Mouse (Mus musculus) neural tube, embryonic 11.5 days (tissue): Measurements from ENCODE around the gene Cnpy2. TPM values are rescaled to one million over a fixed set of nuclear protein-coding genes. Genes with fewer than 3 reads are reported as not detected.
"Not testable (repeated sequence)": the region's sequence is repeated elsewhere in the genome, so short reads cannot be mapped to it uniquely, and the experiment has no call there.

Source experiments
- ATAC-seq: fragments of 200-750 bp; cut with Nextera tagmentation; 2 replicates; pipeline ENCODE4 v1.8.0; 2017; ENCODE audit warnings: moderate number of reproducible peaks, mild to moderate bottlenecking, moderate TSS enrichment, moderate library complexity; ENCODE audit not compliant: insufficient read depth, low FRiP score, low TSS enrichment
- DNase-seq: peaks from one replicate; pipeline ENCODE4 v3.0.0-alpha.2; 2015; ENCODE audit warnings: low spot score
- H3K27ac ChIP-seq: fragments of 300-500 bp; sonication (generic); 2 replicates; pipeline ENCODE4 v1.5.1; 2014; ENCODE audit warnings: low read depth, mild to moderate bottlenecking, low read length
- H3K27me3 ChIP-seq: fragments of 300-500 bp; sonication (generic); 2 replicates; pipeline ENCODE4 v1.6.1; 2014; ENCODE audit warnings: mild to moderate bottlenecking, low read length, mixed read lengths; ENCODE audit not compliant: control insufficient read depth, insufficient read depth
- H3K36me3 ChIP-seq: fragments of 300-500 bp; sonication (generic); 2 replicates; pipeline ENCODE4 v1.6.1; 2014; ENCODE audit warnings: mild to moderate bottlenecking, low read length, moderate library complexity, mixed read lengths; ENCODE audit not compliant: control insufficient read depth, insufficient read depth
- H3K4me1 ChIP-seq: fragments of 300-500 bp; sonication (generic); 2 replicates; pipeline ENCODE4 v1.6.1; 2014; ENCODE audit warnings: low read length, mixed read lengths; ENCODE audit not compliant: control insufficient read depth, insufficient read depth
- H3K4me2 ChIP-seq: fragments of 300-500 bp; sonication (generic); 2 replicates; pipeline ENCODE4 v1.6.1; 2014; ENCODE audit warnings: low read depth, mild to moderate bottlenecking, moderate library complexity
- H3K4me3 ChIP-seq: fragments of 300-500 bp; sonication (generic); 2 replicates; pipeline ENCODE4 v1.5.1; 2014; ENCODE audit warnings: low read depth, low read length
- H3K9ac ChIP-seq: fragments of 300-500 bp; sonication (generic); 2 replicates; pipeline ENCODE4 v1.6.1; 2014; ENCODE audit warnings: mild to moderate bottlenecking, low read length
- H3K9me3 ChIP-seq: fragments of 300-500 bp; sonication (generic); 2 replicates; pipeline ENCODE4 v1.6.1; 2016; ENCODE audit warnings: low read length; ENCODE audit not compliant: control insufficient read depth
- WGBS: fragments of 180-500 bp; shearing (Covaris S2); extraction: QIAGEN DNeasy Blood & Tissue Kit; methylation state at CpG from one replicate; pipeline ENCODE4 v1.1.7; 2014; 5-methylcytosine and 5-hydroxymethylcytosine counted together
- polyA plus RNA-seq: library from polyadenylated mRNA; unstranded; fragments of >200 nt; fragmentation: Nextera tagmentation; extraction: Ambion mirVana; gene quantifications from 2 replicates; pipeline ENCODE4 v1.2.1, GENCODE M21; 2014

Cnpy2 gene
- polyA plus RNA-seq, 1 experiment from 2014 or later, result 248 TPM

- not testable (repeated sequence) for H3K4me1 ChIP-seq, H3K9ac ChIP-seq, DNase-seq, ATAC-seq, H3K27ac ChIP-seq, H3K4me2 ChIP-seq, H3K27me3 ChIP-seq, H3K9me3 ChIP-seq, H3K36me3 ChIP-seq, H3K4me3 ChIP-seq
- WGBS, result 82% methylated on average over 6 of the region's 6 CpGs
Observed at GRCm38 (mm10) chr10:128332358-128333249, 10.3 kb downstream of the Cnpy2 start.

GRCm38 (mm10) chr10:128335582-128335981, 13.3 kb downstream of the Cnpy2 start:
- Histone ChIP-seq H3K4me3 (no peak overlapping the region), H3K9me3 (no peaks in the 10 kb centered on the region), H3K27ac (no peak overlapping the region), H3K4me2 (no peak overlapping the region), H3K27me3 (no peaks in the 10 kb centered on the region), H3K4me1 (peaks cover 9% of the 10 kb centered on the region), H3K36me3 (no peaks in the 10 kb centered on the region), H3K9ac (no peak overlapping the region)
- ATAC-seq, result no peak
- WGBS, result 4% methylated on average over 4 of the region's 4 CpGs
- DNase-seq, result peak; percentile 73

GRCm38 (mm10) chr10:128336195-128336594, 13.9 kb downstream of the Cnpy2 start:
- Histone ChIP-seq H3K4me2 (no peak overlapping the region), H3K9me3 (no peaks in the 10 kb centered on the region), H3K27ac (no peak overlapping the region), H3K27me3 (no peaks in the 10 kb centered on the region), H3K4me3 (no peak overlapping the region), H3K9ac (no peak overlapping the region), H3K4me1 (peaks cover 9% of the 10 kb centered on the region), H3K36me3 (no peaks in the 10 kb centered on the region)
- DNase-seq, result no peak
- no peak for ATAC-seq
- 95% methylated on average over 3 of the region's 3 CpGs for WGBS

GRCm38 (mm10) chr10:128336597-128336996, 14.3 kb downstream of the Cnpy2 start:
- 91% methylated on average over 3 of the region's 3 CpGs for WGBS
- no peak overlapping the region for H3K9ac ChIP-seq
- peak overlapping the region; percentile 51; the same call in 1 of the 2 replicates for H3K4me2 ChIP-seq
- H3K27me3 ChIP-seq, result no peaks in the 10 kb centered on the region
- DNase-seq, result no peak
- H3K36me3 ChIP-seq, result no peaks in the 10 kb centered on the region
- H3K9me3 ChIP-seq, result no peaks in the 10 kb centered on the region
- ATAC-seq, result no peak
- no peak overlapping the region for H3K27ac ChIP-seq
- H3K4me1 ChIP-seq, result peaks cover 9% of the 10 kb centered on the region
- H3K4me3 ChIP-seq, result no peak overlapping the region

- peak within 1 kb of the TSS; percentile 99 for H3K4me3 ChIP-seq
- no peaks in the 10 kb centered on the region for H3K9me3 ChIP-seq
- H3K27me3 ChIP-seq, result no peaks in the 10 kb centered on the region
- peak; percentile 99 for ATAC-seq
- peak within 1 kb of the TSS; percentile 84 for H3K4me2 ChIP-seq
- H3K4me1 ChIP-seq, result peaks cover 9% of the 10 kb centered on the region
- DNase-seq, result peak; percentile 96
- H3K36me3 ChIP-seq, result no peaks in the 10 kb centered on the region
- peak within 1 kb of the TSS; percentile 83 for H3K27ac ChIP-seq
- WGBS, result 2% methylated on average over 59 of the region's 61 CpGs
- peak within 1 kb of the TSS; percentile 94 for H3K9ac ChIP-seq
Observed at GRCm38 (mm10) chr10:128337306-128338181, 15.3 kb downstream of the Cnpy2 start, which contains the start of gene Cs. Gene Cs (plus strand): TSS chr10:128337734.

GRCm38 (mm10) chr10:128338415-128338814, 16.2 kb downstream of the Cnpy2 start:
- no peaks in the 10 kb centered on the region for H3K9me3 ChIP-seq
- WGBS, result 27% methylated on average over 5 of the region's 5 CpGs

GRCm38 (mm10) chr10:128338948-128339347, 16.7 kb downstream of the Cnpy2 start:
- peak overlapping the region; percentile 84 for H3K4me2 ChIP-seq
- H3K9ac ChIP-seq, result no peak overlapping the region
- H3K27me3 ChIP-seq, result no peaks in the 10 kb centered on the region
- H3K4me1 ChIP-seq, result peaks cover 9% of the 10 kb centered on the region
- no peak for ATAC-seq
- H3K9me3 ChIP-seq, result no peaks in the 10 kb centered on the region
- no peak overlapping the region for H3K27ac ChIP-seq
- no peaks in the 10 kb centered on the region for H3K36me3 ChIP-seq
- H3K4me3 ChIP-seq, result peak overlapping the region; percentile 99
- 80% methylated on average over 2 of the region's 2 CpGs for WGBS
- no peak for DNase-seq

More at GRCm38 (mm10) chr10:128338415-128338814, 16.2 kb downstream of the Cnpy2 start:
- Histone ChIP-seq H3K4me2 (peak overlapping the region; percentile 84), H3K36me3 (no peaks in the 10 kb centered on the region), H3K27ac (peak overlapping the region; percentile 83), H3K9ac (peak overlapping the region; percentile 94), H3K27me3 (no peaks in the 10 kb centered on the region), H3K4me1 (peaks cover 9% of the 10 kb centered on the region), H3K4me3 (peak overlapping the region; percentile 99)
- ATAC-seq (no peak), DNase-seq (no peak)

DNA sequence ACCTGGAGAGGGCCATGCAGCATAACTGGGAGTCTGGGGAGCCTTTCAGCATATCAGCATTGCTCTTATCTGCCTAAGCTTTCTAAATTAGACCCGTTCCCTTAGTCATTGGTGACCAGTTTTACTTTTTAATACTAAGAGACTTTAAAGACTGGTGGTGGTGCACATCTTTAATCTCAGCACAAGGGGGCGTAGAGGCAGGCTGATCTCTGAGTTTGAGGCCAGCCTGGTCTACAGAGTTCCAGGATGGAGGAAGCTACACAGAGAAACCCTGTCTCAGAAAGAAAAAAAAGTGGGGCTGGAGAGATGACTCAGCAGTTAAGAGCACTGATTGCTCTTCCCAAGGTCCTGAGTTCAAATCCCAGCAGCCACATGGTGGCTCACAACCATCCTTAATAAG, 18.0 kb downstream of the Cnpy2 start:
- H3K27ac ChIP-seq, result no peak overlapping the region
- no peak overlapping the region for H3K4me2 ChIP-seq
- no peak overlapping the region for H3K9ac ChIP-seq
- no peak overlapping the region; the same call in 1 of the 2 replicates for H3K4me3 ChIP-seq
- no peaks in the 10 kb centered on the region for H3K9me3 ChIP-seq
- H3K36me3 ChIP-seq, result no peaks in the 10 kb centered on the region
- no peak for ATAC-seq
- H3K27me3 ChIP-seq, result no peaks in the 10 kb centered on the region
- H3K4me1 ChIP-seq, result peaks cover 9% of the 10 kb centered on the region
- 91% methylated on average over 2 of the region's 2 CpGs for WGBS
- DNase-seq, result no peak
